Mouse (Mus musculus) liver, embryonic 12.5 days (tissue): ENCODE data around the gene Smyd1. TPM values are rescaled to one million over a fixed set of nuclear protein-coding genes. Genes with fewer than 3 reads are reported as not detected.
"Not testable (repeated sequence)": the region's sequence is repeated elsewhere in the genome, so short reads cannot be mapped to it uniquely, and the experiment has no call there.

Source experiments
- ATAC-seq: fragments of 200-750 bp; cut with Nextera tagmentation; 2 replicates; pipeline ENCODE4 v1.8.0; 2017; ENCODE audit warnings: moderate number of reproducible peaks, mild to moderate bottlenecking, moderate library complexity
- H3K27ac ChIP-seq: fragments of 300-500 bp; sonication (generic); 2 replicates; pipeline ENCODE4 v1.5.1; 2016; ENCODE audit warnings: mild to moderate bottlenecking
- H3K27me3 ChIP-seq: fragments of 300-500 bp; sonication (generic); replicated peaks from 2 replicates; pipeline ENCODE4 v1.6.1; 2016; ENCODE audit warnings: mild to moderate bottlenecking, moderate library complexity
- H3K36me3 ChIP-seq: fragments of 300-500 bp; sonication (generic); 2 replicates; pipeline ENCODE4 v1.6.1; 2016; ENCODE audit warnings: mild to moderate bottlenecking, moderate library complexity
- H3K4me1 ChIP-seq: fragments of 300-500 bp; sonication (generic); 2 replicates; pipeline ENCODE4 v1.6.1; 2016
- H3K4me2 ChIP-seq: fragments of 300-500 bp; sonication (generic); 2 replicates; pipeline ENCODE4 v1.6.1; 2016; ENCODE audit warnings: mild to moderate bottlenecking, moderate library complexity
- H3K4me3 ChIP-seq: fragments of 300-500 bp; sonication (generic); 2 replicates; pipeline ENCODE4 v1.5.1; 2016; ENCODE audit warnings: mild to moderate bottlenecking, moderate library complexity
- H3K9ac ChIP-seq: fragments of 300-500 bp; sonication (generic); 2 replicates; pipeline ENCODE4 v1.6.1; 2016; ENCODE audit warnings: mild to moderate bottlenecking, moderate library complexity
- H3K9me3 ChIP-seq: fragments of 300-500 bp; sonication (generic); replicated peaks from 2 replicates; pipeline ENCODE4 v1.6.1; 2016; ENCODE audit warnings: mild to moderate bottlenecking, moderate library complexity
- WGBS: fragments of 180-500 bp; shearing (Covaris S2); methylation state at CpG from one replicate; pipeline ENCODE4 v1.1.7; 2016; ENCODE audit not compliant: insufficient replicate concordance; 5-methylcytosine and 5-hydroxymethylcytosine counted together
- polyA plus RNA-seq: library from polyadenylated mRNA; unstranded; fragments of >200 nt; fragmentation: Nextera tagmentation; extraction: Ambion mirVana; gene quantifications from 2 replicates; pipeline ENCODE4 v1.2.1, GENCODE M21; 2016

The Smyd1 gene
- polyA plus RNA-seq, 1 experiment from 2014 or later, result 0.17 TPM

GRCm38 (mm10) chr6:71270301-71271056 is 51.6 kb downstream of the Smyd1 start:
- H3K36me3 ChIP-seq, result no peaks in the 10 kb centered on the region
- peak overlapping the region; percentile 97 for H3K4me3 ChIP-seq
- 17% methylated on average over 14 of the region's 14 CpGs for WGBS
- ATAC-seq, result peak; percentile 56
- no peaks in the 10 kb centered on the region for H3K9me3 ChIP-seq
- H3K27ac ChIP-seq, result peak overlapping the region; percentile 94
- H3K4me2 ChIP-seq, result peak overlapping the region; percentile 87
- H3K4me1 ChIP-seq, result peaks cover 24% of the 10 kb centered on the region
- no peaks in the 10 kb centered on the region for H3K27me3 ChIP-seq
- peak overlapping the region; percentile 71 for H3K9ac ChIP-seq

- H3K27ac ChIP-seq, ATAC-seq, H3K27me3 ChIP-seq, H3K36me3 ChIP-seq, H3K4me3 ChIP-seq, H3K4me2 ChIP-seq, H3K9ac ChIP-seq, H3K9me3 ChIP-seq: not testable (repeated sequence)
- peaks cover 24% of the 10 kb centered on the region for H3K4me1 ChIP-seq
- 85% methylated on average over 6 of the region's 6 CpGs for WGBS
Observed at GRCm38 (mm10) chr6:71269686-71270050, 52.4 kb downstream of the Smyd1 start.

GRCm38 (mm10) chr6:71268929-71269685 is 52.9 kb downstream of the Smyd1 start:
- Histone ChIP-seq H3K4me1 (peaks cover 24% of the 10 kb centered on the region), H3K36me3 (no peaks in the 10 kb centered on the region), H3K4me3 (no peak overlapping the region), H3K27me3 (no peaks in the 10 kb centered on the region), H3K9ac (no peak overlapping the region), H3K4me2 (no peak overlapping the region), H3K9me3 (no peaks in the 10 kb centered on the region), H3K27ac (no peak overlapping the region)
- ATAC-seq, result no peak
- 57% methylated on average over 7 of the region's 7 CpGs for WGBS

GRCm38 (mm10) chr6:71267603-71268002 is 54.4 kb downstream of the Smyd1 start:
- H3K36me3 ChIP-seq, H3K9ac ChIP-seq, H3K9me3 ChIP-seq, ATAC-seq, H3K27ac ChIP-seq, H3K27me3 ChIP-seq, H3K4me2 ChIP-seq, H3K4me3 ChIP-seq: not testable (repeated sequence)
- H3K4me1 ChIP-seq, result peaks cover 19% of the 10 kb centered on the region
- WGBS, result 74% methylated on average over 7 of the region's 7 CpGs

GRCm38 (mm10) chr6:71262142-71262833 is 59.7 kb downstream of the Smyd1 start:
- no peak for ATAC-seq
- Histone ChIP-seq H3K27ac (no peak overlapping the region), H3K36me3 (no peaks in the 10 kb centered on the region), H3K4me3 (no peak overlapping the region), H3K4me1 (peaks cover 29% of the 10 kb centered on the region), H3K9me3 (no peaks in the 10 kb centered on the region), H3K9ac (no peak overlapping the region), H3K27me3 (no peaks in the 10 kb centered on the region), H3K4me2 (no peak overlapping the region)
- 54% methylated on average over 8 of the region's 8 CpGs for WGBS

GRCm38 (mm10) chr6:71261060-71261459 is 61.0 kb downstream of the Smyd1 start:
- Histone ChIP-seq H3K9ac (no peak overlapping the region), H3K4me2 (no peak overlapping the region), H3K4me1 (peaks cover 29% of the 10 kb centered on the region), H3K4me3 (no peak overlapping the region), H3K9me3 (no peaks in the 10 kb centered on the region), H3K36me3 (no peaks in the 10 kb centered on the region), H3K27me3 (no peaks in the 10 kb centered on the region), H3K27ac (no peak overlapping the region)
- WGBS, result 61% methylated on average over 3 of the region's 3 CpGs
- no peak for ATAC-seq

GRCm38 (mm10) chr6:71260051-71260640 is 61.9 kb downstream of the Smyd1 start:
- no peaks in the 10 kb centered on the region for H3K9me3 ChIP-seq
- no peaks in the 10 kb centered on the region for H3K27me3 ChIP-seq
- peaks cover 29% of the 10 kb centered on the region for H3K4me1 ChIP-seq
- no peak overlapping the region for H3K4me3 ChIP-seq
- peak; percentile 82 for ATAC-seq
- no peak overlapping the region for H3K27ac ChIP-seq
- peak overlapping the region; percentile 40 for H3K4me2 ChIP-seq
- 19% methylated on average over 6 of the region's 6 CpGs for WGBS
- no peak overlapping the region for H3K9ac ChIP-seq
- H3K36me3 ChIP-seq, result no peaks in the 10 kb centered on the region

GRCm38 (mm10) chr6:71259166-71259565 is 62.9 kb downstream of the Smyd1 start:
- no peaks in the 10 kb centered on the region for H3K27me3 ChIP-seq
- ATAC-seq, result no peak
- H3K9ac ChIP-seq, result no peak overlapping the region
- WGBS, result 62% methylated on average over 4 of the region's 4 CpGs
- no peaks in the 10 kb centered on the region for H3K9me3 ChIP-seq
- no peak overlapping the region for H3K4me3 ChIP-seq
- H3K27ac ChIP-seq, result no peak overlapping the region
- peaks cover 29% of the 10 kb centered on the region for H3K4me1 ChIP-seq
- no peaks in the 10 kb centered on the region for H3K36me3 ChIP-seq
- no peak overlapping the region for H3K4me2 ChIP-seq

- Histone ChIP-seq H3K4me3 (no peak overlapping the region), H3K36me3 (no peaks in the 10 kb centered on the region), H3K27me3 (no peaks in the 10 kb centered on the region), H3K4me1 (peaks cover 29% of the 10 kb centered on the region), H3K4me2 (no peak overlapping the region), H3K27ac (no peak overlapping the region), H3K9me3 (no peaks in the 10 kb centered on the region), H3K9ac (no peak overlapping the region)
- WGBS, result 38% methylated on average over 2 of the region's 2 CpGs
- ATAC-seq, result no peak
Observed at GRCm38 (mm10) chr6:71258562-71258961, 63.5 kb downstream of the Smyd1 start.

- Histone ChIP-seq H3K27ac (no peak overlapping the region), H3K27me3 (no peaks in the 10 kb centered on the region), H3K4me2 (no peak overlapping the region), H3K36me3 (no peaks in the 10 kb centered on the region), H3K4me1 (peaks cover 29% of the 10 kb centered on the region), H3K4me3 (no peak overlapping the region), H3K9ac (no peak overlapping the region), H3K9me3 (no peaks in the 10 kb centered on the region)
- 48% methylated on average over 1 of the region's 1 CpGs for WGBS
- no peak for ATAC-seq
Observed at GRCm38 (mm10) chr6:71257375-71257774, 64.7 kb downstream of the Smyd1 start.

- Histone ChIP-seq H3K9me3 (no peaks in the 10 kb centered on the region), H3K36me3 (no peaks in the 10 kb centered on the region), H3K27me3 (no peaks in the 10 kb centered on the region), H3K27ac (no peak overlapping the region), H3K4me2 (no peak overlapping the region), H3K4me1 (peaks cover 29% of the 10 kb centered on the region), H3K9ac (no peak overlapping the region), H3K4me3 (no peak overlapping the region)
- WGBS, result 91% methylated on average over 10 of the region's 10 CpGs
- no peak for ATAC-seq
Observed at GRCm38 (mm10) chr6:71256166-71256565, 65.9 kb downstream of the Smyd1 start.

- ATAC-seq, result no peak
- 71% methylated on average over 6 of the region's 6 CpGs for WGBS
- Histone ChIP-seq H3K27ac (no peak overlapping the region), H3K9ac (no peak overlapping the region), H3K9me3 (no peaks in the 10 kb centered on the region), H3K36me3 (no peaks in the 10 kb centered on the region), H3K4me3 (no peak overlapping the region), H3K4me2 (no peak overlapping the region), H3K4me1 (peaks cover 11% of the 10 kb centered on the region), H3K27me3 (no peaks in the 10 kb centered on the region)
Observed at GRCm38 (mm10) chr6:71254456-71254855, 67.6 kb downstream of the Smyd1 start.
